Mouse (Mus musculus) lung, embryonic 14.5 days (tissue): ENCODE data around the gene Zfp92. TPM values are rescaled to one million over a fixed set of nuclear protein-coding genes. Genes with fewer than 3 reads are reported as not detected.
A peak's percentile ranks its signal among the peaks of the same experiment; 100 is the strongest.

Experiments
- ATAC-seq: fragments of 200-750 bp; cut with Nextera tagmentation; 2 replicates; pipeline ENCODE4 v1.8.0; 2017; ENCODE audit warnings: mild to moderate bottlenecking, moderate TSS enrichment, moderate library complexity; ENCODE audit not compliant: insufficient read depth
- DNase-seq: peaks from one replicate; pipeline ENCODE4 v3.0.0-alpha.2; 2015
- H3K27ac ChIP-seq: fragments of 300-500 bp; sonication (generic); 2 replicates; pipeline ENCODE4 v1.5.1; 2014; ENCODE audit warnings: low read depth, mild to moderate bottlenecking, moderate library complexity
- H3K27me3 ChIP-seq: fragments of 300-500 bp; sonication (generic); 2 replicates; pipeline ENCODE4 v1.6.1; 2014; ENCODE audit warnings: low read length, control low read depth; ENCODE audit not compliant: insufficient read depth
- H3K36me3 ChIP-seq: fragments of 300-500 bp; sonication (generic); 2 replicates; pipeline ENCODE4 v1.6.1; 2014; ENCODE audit warnings: control low read depth; ENCODE audit not compliant: insufficient read depth
- H3K4me1 ChIP-seq: fragments of 300-500 bp; sonication (generic); 2 replicates; pipeline ENCODE4 v1.6.1; 2014; ENCODE audit warnings: antibody characterized with exemption, control low read depth; ENCODE audit not compliant: insufficient read depth
- H3K4me2 ChIP-seq: fragments of 300-500 bp; sonication (generic); 2 replicates; pipeline ENCODE4 v1.6.1; 2014; ENCODE audit warnings: mild to moderate bottlenecking
- H3K4me3 ChIP-seq: fragments of 300-500 bp; sonication (generic); 2 replicates; pipeline ENCODE4 v1.5.1; 2014; ENCODE audit warnings: low read depth, low read length
- H3K9ac ChIP-seq: fragments of 300-500 bp; sonication (generic); 2 replicates; pipeline ENCODE4 v1.6.1; 2014
- H3K9me3 ChIP-seq: fragments of 300-500 bp; sonication (generic); 2 replicates; pipeline ENCODE4 v1.6.1; 2016; ENCODE audit warnings: low read depth, low read length, control low read depth
- CTCF ChIP-seq: IDR thresholded peaks from 2 replicates; pipeline ENCODE4 v1.5.1; 2016; ENCODE audit warnings: antibody characterized with exemption, low read depth
- WGBS: fragments of 180-500 bp; shearing (Covaris S2); extraction: QIAGEN DNeasy Blood & Tissue Kit; methylation state at CpG from one replicate; pipeline ENCODE4 v1.1.7; 2014; 5-methylcytosine and 5-hydroxymethylcytosine counted together
- polyA plus RNA-seq: library from polyadenylated mRNA; unstranded; fragments of >200 nt; fragmentation: Nextera tagmentation; extraction: Ambion mirVana; gene quantifications from 2 replicates; pipeline ENCODE4 v1.2.1, GENCODE M21; 2014

Zfp92 gene
- polyA plus RNA-seq, 1 experiment from 2014 or later, result 0.05 TPM

DNA sequence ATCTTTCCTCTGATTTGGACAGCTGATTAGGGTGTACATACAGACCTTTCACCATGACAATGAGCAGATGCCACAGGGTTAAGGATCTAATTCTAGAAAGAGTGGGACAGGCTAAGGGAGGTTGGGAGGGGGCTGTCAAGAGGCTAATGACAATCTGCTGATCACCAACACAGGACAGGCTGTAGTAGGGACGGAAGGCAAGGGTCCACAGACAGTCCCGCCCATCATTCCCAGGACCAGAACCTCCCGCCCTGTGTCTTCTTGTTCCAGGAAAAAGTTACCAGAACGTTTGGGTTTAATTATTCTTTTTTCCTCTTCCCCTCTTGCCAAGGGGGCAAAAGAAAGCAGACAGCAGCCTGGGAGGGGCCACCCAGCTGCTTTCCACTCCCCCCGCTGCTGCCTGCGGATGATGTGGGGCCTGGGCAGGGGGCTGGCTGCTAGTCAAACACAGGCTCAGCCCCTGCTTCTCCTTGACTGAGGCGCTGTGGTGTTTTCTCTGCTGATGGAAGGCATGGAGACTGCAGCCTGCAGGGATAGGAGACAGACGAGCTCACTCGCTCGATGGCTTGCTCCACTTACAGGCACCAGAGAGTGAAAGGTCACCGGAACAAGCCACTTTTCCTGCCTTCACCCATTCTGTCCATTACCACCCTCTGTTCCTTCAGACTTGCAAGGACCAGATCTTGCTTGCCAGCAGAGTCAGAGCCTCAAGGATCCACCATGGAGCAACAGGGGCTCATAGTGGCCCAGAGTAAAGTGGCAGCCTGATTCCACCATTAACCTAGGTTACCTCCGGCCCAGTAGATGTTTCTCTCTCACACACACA, 63.7 kb downstream of the Zfp92 start:
- Histone ChIP-seq H3K4me2 (no peak overlapping the region), H3K36me3 (no peaks in the 10 kb centered on the region), H3K27ac (peak overlapping the region; percentile 86), H3K9ac (no peak overlapping the region), H3K27me3 (no peaks in the 10 kb centered on the region), H3K9me3 (no peaks in the 10 kb centered on the region), H3K4me1 (peaks cover 8% of the 10 kb centered on the region), H3K4me3 (no peak overlapping the region)
- peak; percentile 73 for ATAC-seq
- DNase-seq, result peak; percentile 69
- no peak for TF ChIP-seq CTCF
- WGBS, result 40% methylated on average over 12 of the region's 12 CpGs

DNA sequence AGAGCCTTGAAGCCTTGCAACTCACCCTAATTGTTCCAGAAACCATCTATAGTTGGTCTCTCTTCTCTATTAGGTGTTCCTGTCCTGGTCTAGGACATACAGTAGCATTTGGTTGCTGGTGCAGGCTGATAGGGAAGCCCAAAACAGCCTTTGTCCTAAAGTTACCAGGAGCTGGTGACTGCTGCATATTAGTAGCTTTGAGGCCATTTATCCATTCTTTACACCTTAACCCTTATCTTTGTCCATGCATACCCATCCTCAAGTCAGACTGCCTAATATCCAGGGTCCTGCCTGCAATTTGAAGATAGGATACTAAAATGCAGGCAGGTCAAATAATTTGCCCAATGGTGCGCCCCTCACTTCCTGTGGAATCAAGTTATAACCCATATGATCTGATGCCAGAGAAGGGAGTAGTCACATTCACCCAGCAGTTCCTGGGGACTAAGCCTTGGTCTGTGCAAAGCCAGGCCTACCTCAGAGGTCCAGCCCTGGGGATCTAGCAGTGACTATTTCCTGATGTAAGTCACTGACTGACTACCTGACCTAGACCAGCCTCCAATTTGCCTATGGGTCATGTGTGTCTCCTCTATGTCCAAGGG, 64.9 kb downstream of the Zfp92 start:
- H3K4me3 ChIP-seq, result no peak overlapping the region
- H3K4me1 ChIP-seq, result peaks cover 8% of the 10 kb centered on the region
- no peak for TF ChIP-seq CTCF
- no peak for DNase-seq
- no peaks in the 10 kb centered on the region for H3K27me3 ChIP-seq
- peak overlapping the region; percentile 84 for H3K27ac ChIP-seq
- WGBS, result 85% methylated on average over 1 of the region's 1 CpGs
- H3K4me2 ChIP-seq, result no peak overlapping the region
- ATAC-seq, result no peak
- no peak overlapping the region for H3K9ac ChIP-seq
- H3K9me3 ChIP-seq, result no peaks in the 10 kb centered on the region
- no peaks in the 10 kb centered on the region for H3K36me3 ChIP-seq

DNA sequence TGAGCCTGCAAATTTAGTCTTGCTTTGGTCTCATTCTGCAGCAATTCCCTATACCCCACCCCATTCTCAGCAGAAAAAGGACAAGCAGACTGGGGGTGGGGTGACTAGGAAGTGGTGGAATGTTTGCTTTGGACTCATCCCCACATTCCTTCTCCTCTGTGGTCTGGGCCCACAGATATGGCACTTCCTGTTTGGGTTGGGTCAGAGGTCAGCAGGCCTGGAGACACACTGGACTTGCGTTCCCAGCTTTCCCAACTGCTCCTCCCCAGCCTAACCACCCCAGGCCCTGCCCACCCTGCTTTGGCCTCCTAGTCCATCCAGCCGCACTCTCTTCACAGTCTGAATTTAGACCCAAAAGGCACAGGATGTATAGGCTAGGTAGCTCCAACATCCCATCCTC, 65.7 kb downstream of the Zfp92 start:
- Histone ChIP-seq H3K4me3 (no peak overlapping the region), H3K9me3 (no peaks in the 10 kb centered on the region), H3K4me2 (no peak overlapping the region), H3K9ac (no peak overlapping the region), H3K27me3 (no peaks in the 10 kb centered on the region), H3K4me1 (peaks cover 8% of the 10 kb centered on the region), H3K27ac (peak overlapping the region; percentile 84), H3K36me3 (no peaks in the 10 kb centered on the region)
- TF ChIP-seq CTCF, result no peak
- DNase-seq (peak; percentile 85), ATAC-seq (peak; percentile 77)
- 30% methylated on average over 2 of the region's 2 CpGs for whole genome bisulfite sequencing

DNA sequence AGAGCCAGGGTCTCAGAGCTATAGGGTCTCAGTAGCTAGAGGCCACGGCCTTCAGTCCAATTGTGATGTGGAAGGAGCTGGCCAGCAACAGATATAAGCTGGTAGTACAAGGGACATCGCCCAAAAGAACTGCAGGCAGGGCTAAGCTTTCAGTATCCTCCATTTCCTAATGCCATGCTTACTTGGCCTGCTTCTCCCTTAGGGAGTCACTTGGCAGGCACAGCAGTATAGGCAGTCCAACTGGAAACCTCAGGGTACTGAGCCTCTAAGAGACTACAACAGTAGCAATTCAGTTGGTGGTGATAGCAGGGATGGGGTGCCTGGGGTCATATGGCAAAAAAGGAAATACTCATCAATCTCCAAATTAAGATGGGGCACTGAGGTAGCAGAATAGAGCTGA, 66.6 kb downstream of the Zfp92 start:
- Histone ChIP-seq H3K36me3 (no peaks in the 10 kb centered on the region), H3K4me1 (peaks cover 8% of the 10 kb centered on the region), H3K27me3 (no peaks in the 10 kb centered on the region), H3K9ac (no peak overlapping the region), H3K27ac (no peak overlapping the region), H3K4me2 (no peak overlapping the region), H3K4me3 (no peak overlapping the region), H3K9me3 (no peaks in the 10 kb centered on the region)
- TF ChIP-seq CTCF, result no peak
- no peak for DNase-seq
- 86% methylated on average over 2 of the region's 2 CpGs for WGBS
- ATAC-seq, result no peak

Other genes starting within 250 kb of the Zfp92 start
- not detected in 2 replicates for gene Spin2d, start 234.1 kb upstream of the Zfp92 start, polyA plus RNA-seq
- 8.8 and 16.8 TPM in 2 replicates for gene Xlr3b, start 218.9 kb upstream of the Zfp92 start, polyA plus RNA-seq
- gene Xlr4b, start 196.8 kb upstream of the Zfp92 start, polyA plus RNA-seq, result 4.6 TPM in 1 of 2 replicates, not detected in the other
- gene F8a, start 182.8 kb upstream of the Zfp92 start, polyA plus RNA-seq, result 9.7 and 10.9 TPM in 2 replicates
- 0.21 TPM in 1 of 2 replicates, not detected in the other for gene Xlr4c, start 168.0 kb upstream of the Zfp92 start, polyA plus RNA-seq
- not detected in 2 replicates for gene Xlr3c, start 145.7 kb upstream of the Zfp92 start, polyA plus RNA-seq
- gene Xlr5a, start 118.1 kb upstream of the Zfp92 start, polyA plus RNA-seq, result not detected in 2 replicates
- not detected in 2 replicates for gene Xlr5c, start 118.1 kb upstream of the Zfp92 start, polyA plus RNA-seq
- not detected in 2 replicates for gene Gm45015, start 74.3 kb upstream of the Zfp92 start, polyA plus RNA-seq
- 18.2 and 20.7 TPM in 2 replicates for gene Zfp275, start 68.5 kb upstream of the Zfp92 start, polyA plus RNA-seq
- gene Gm18336, start 12.4 kb upstream of the Zfp92 start, polyA plus RNA-seq, result not detected in 2 replicates
- 0.18 TPM in 1 of 2 replicates, not detected in the other for gene Trex2, start 24.2 kb downstream of the Zfp92 start, polyA plus RNA-seq
- 68.8 and 76.3 TPM in 2 replicates for gene Haus7, start 47.9 kb downstream of the Zfp92 start, polyA plus RNA-seq
- gene Bgn, start 72.5 kb downstream of the Zfp92 start, polyA plus RNA-seq, result 192 and 196 TPM in 2 replicates
- 0.05 TPM in 1 of 2 replicates, not detected in the other for gene Atp2b3, start 92.0 kb downstream of the Zfp92 start, polyA plus RNA-seq
- 4.1 and 6.6 TPM in 2 replicates for gene Dusp9, start 228.3 kb downstream of the Zfp92 start, polyA plus RNA-seq
- gene Pnck, start 249.0 kb downstream of the Zfp92 start, polyA plus RNA-seq, result 12.0 and 14.0 TPM in 2 replicates